Mouse (Mus musculus): ENCODE data around the gene Baz1b.
A peak's percentile ranks its signal among the peaks of the same experiment; 100 is the strongest.

The Baz1b gene

DNA sequence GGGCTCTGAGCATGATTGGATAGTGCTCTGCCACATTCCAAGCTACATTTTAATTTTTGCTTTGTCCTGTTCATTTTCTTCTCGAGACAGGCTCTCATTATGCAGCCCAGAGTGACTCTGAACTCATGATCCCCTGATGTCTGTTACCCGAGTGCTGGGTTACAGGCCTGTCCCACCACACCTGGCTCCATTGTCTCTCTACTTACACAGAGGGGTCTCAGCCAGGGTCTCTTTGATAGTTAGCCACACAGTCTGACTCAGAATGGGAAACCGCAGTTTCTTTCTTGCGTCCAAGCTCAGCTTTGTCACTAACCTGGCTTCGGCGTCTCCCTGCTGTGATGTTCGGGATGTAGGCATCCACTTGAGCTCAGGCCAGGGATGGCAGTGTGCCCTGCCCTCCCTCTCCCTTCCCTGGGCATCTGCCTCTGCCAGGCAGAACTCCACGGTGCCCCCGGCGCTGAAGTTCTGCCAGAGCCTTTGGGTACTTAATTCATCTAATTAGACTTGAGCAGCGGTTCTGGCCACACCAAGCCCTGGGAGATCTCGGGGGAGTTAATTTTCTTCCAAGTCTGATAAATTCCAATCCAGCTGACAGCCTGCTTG is 84.6 kb downstream of the Baz1b start:
- no peak for DNase-seq (ENCODE audit: low read depth, low spot score)

DNA sequence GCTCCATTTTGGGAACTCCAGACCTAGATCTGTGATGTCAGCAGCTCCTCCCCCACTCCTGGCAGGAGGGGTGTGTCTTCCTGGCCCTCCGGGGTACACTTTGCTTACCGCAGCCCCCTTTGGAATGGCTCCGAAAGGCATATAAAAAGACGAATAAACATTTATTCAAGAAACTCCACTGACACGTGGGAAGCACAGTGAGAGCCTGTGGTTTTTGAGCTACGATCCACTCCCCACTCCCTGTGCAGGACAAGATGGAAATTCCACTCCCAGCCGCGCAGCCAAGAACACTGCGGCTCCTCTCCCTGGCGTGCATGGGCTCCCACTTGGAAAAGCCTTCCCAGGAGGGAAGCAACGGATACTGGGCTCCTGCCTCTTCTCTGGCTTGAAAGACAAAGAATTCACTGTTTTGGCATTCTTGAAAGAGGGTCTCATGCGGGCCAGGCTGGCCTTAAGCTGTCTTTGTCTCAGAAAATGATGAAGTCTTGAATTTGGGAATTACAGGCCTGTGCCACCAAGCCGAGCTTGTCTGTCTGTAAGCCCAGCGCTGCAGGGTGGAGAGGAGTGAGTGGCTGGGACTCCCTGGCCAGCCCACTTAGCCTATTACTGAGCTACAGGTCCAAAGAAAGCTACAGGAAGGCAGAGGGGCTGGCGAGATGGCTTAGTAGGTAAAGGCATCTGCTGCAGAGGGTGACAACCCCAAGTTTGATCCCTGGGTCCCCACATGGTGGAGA is 87.8 kb downstream of the Baz1b start:
- DNase-seq (ENCODE audit: low read depth, low spot score) = no peak

DNA sequence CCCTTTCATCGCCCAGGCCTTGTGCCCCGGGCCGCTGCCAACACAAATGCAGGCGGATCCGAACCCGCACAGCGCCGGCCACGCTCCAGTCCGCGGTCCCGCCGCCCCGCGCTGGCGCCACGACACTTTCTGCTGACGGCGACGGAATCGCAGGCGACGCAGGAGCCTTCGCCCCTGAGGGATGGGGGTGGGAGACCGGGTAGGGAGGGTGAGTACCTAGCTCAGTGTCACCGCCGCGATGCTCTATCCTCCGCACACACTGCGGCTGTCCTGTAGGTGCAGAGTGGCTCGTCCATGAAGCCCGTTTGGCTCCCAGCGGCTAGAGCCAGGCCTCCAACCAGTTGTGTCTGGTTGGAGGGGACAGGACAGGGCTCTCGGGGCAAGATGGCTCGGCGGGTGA is 89.5 kb downstream of the Baz1b start:
- no peak for DNase-seq (ENCODE audit: low read depth, low spot score)

DNA sequence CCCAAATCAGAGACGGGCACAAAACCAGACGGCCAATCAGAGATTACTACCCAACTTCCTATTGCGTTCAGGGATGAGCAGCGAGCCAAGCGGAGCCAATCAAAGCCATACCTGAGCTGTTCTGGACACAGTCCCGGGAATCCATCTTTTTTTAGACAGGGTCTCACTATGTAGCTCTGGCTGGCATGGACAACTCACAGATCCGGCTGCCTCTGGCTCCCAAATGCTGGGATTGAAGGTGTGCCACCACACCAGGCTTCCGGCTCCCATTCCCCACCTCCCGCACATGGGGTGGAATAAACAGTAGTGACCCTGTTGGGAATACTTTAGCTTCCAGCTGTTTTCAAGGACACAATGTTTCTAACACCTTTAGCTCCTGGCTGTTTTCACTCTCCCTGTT is 93.2 kb downstream of the Baz1b start:
- no peak for DNase-seq (ENCODE audit: low read depth, low spot score)

DNA sequence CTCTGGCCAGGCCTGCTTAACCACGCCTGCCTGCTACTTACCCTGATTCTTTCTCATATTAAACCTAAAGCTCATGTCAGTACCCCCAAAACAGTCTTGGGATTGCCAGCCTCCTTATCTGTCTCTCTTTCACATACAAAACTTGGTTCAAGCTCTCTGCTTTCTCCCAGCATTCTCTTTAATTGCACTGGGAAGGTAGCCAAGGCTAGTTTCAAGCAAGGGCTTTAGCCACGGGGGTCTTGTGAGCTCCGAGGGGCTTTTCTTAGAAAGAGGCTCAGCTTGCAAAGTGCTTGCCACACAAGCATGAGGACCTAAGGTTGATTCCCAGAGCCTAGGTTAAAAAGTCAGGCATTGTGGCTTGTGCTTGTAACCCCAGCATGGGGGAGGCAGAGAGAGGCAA is 98.1 kb downstream of the Baz1b start:
- DNase-seq (ENCODE audit: low read depth, low spot score) = no peak

DNA sequence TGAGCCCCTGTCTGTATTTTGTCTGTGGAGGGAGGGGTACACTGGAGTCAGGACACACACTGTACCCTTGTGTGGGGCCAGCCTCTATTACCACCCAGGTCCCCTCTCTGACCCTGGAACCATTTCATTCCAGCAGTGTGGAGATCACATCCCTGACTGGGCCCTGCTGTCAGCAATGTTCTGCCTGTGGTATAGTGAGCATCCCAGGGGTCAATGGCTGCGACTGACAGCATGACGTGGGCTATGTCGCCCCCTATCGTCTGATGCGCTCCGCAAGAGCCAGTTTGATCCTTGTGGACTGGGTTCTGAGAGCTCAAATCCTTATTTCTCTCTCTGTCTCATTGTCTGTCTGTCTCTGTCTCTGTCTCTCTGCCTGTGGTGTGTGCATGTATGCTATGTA is 99.1 kb downstream of the Baz1b start:
- peak; percentile 65 for DNase-seq (ENCODE audit: low read depth, low spot score)

DNA sequence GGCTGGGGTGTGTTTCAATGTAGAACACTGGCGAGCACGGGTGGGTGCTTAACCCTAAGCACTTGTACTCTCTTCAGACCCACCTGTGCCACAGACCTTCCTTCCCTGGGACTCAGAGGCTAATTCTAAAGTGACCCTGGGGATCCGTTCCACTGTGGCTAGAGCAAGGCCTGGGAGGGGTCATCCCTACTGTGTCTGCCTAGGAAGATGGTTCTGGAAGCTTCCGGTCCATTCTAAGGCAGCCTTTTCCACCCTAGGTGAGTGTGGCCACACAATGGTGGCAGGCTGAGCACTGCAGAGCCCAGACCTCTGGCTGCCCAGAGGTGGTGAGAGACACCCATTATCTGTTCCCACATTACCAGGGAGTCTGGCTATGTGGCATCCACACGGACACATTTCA is 99.9 kb downstream of the Baz1b start:
- no peak for DNase-seq (ENCODE audit: low read depth, low spot score)

DNA sequence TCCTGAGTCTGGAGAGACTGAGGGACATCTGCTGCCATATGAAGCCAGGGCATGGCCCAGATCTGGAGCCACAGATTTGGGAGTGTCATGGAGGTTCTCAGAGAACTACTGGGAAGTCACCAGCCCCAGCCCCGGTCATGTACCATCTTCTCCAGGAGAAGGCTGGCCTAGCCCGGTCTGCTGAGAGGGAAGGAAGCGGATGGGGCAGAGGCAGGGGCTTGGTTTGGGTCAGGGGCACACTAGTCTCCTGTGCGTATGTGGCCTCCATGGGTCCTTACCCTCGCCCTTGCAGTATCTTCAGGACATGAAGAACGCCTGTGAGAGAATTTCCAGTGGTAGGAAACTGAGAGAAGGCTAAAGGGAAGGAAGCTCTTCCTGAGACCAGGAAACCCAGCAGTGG is 103.6 kb downstream of the Baz1b start:
- DNase-seq (ENCODE audit: low read depth, low spot score) = no peak

- no peak for DNase-seq (ENCODE audit: low read depth, low spot score)
Observed at GRCm38 (mm10) chr5:135291193-135291592, 104.1 kb downstream of the Baz1b start.

DNA sequence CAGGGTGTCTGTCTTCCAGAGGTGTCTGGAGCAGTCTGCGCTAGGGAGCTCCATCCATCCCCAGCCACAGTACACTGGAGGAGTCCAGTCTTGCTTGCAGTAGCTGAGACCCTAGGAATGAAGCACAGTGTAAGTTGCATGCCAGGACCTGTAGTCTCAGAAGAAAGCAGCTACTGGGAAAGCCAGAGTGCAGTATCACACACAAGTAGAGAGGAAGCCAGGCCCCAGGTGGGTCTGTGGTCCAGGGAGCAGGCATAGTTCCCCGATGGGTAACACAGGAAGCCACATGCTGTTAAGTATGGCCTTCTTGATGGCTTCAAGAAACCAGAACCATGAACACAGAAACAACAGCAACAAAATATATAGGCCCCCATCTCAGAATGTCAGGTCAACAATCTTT is 104.9 kb downstream of the Baz1b start:
- no peak for DNase-seq (ENCODE audit: low read depth, low spot score)

Measured in retina, postnatal 7 days (tissue).